8 mouse cellular contexts compared by ENCODE assay signal in the genomic region with DNA sequence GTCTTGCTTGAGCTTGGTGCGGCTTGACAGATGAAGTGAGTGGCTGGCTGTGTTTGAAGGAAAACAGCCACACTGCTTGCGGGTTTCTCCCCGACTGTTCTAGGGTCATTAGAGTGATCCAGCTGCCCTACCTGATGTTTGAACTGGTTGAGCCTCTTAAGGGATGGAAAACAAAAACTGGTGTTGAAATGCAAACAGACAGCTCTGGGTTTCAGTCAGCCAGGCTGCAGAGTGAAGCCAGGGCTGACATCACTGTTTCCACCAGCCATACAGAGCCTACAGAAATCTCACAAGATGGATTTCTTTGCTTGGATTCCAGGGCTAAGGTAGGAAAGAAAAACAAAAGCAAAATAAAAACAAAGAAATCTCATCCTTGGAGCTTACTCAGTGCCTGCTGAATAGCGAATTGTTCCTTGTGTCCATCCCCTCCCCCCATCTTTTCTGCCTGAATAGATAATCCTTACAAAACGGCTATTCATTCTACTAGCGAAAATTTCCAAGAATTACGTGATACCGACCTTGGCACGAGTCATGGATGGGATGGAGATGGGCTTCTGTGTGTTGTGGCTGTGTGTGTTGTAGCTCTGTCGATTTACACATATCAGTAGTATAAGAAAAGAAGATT. TPM values are rescaled to one million over a fixed set of nuclear protein-coding genes. Genes with fewer than 3 reads are reported as not detected.
DNase-seq lines count a peak whose midpoint lies in the region; ATAC-seq lines count a peak whose summit lies in the region.

No protein-coding gene starts in this region.

- H3K4me1 ChIP-seq in liver, embryonic 16.5 days (ENCODE audit: control insufficient read depth, low read depth, low read length), result peaks cover 2% of the 10 kb centered on the region; the same call in 1 of the 2 replicates

- H3K36me3 ChIP-seq in liver, embryonic 16.5 days (ENCODE audit: control insufficient read depth, insufficient read depth), result no peaks in the 10 kb centered on the region

- no peaks in the 10 kb centered on the region for H3K9me3 ChIP-seq in liver, embryonic 16.5 days (replicated peaks; ENCODE audit: control insufficient read depth, low read length)

- ATAC-seq in liver, embryonic 16.5 days (ENCODE audit: low read depth), result peak; percentile 74
- no peak for ATAC-seq in inflammation-experienced regulatory T-cells, adult 6 months

- H3K27me3 ChIP-seq in liver, embryonic 16.5 days (ENCODE audit: control insufficient read depth, insufficient read depth, low read depth, low read length), result no peaks in the 10 kb centered on the region

- no peak overlapping the region for H3K9ac ChIP-seq in liver, embryonic 16.5 days (ENCODE audit: low read depth, low read length)

- H3K4me2 ChIP-seq in liver, embryonic 16.5 days (ENCODE audit: low read depth, low read length), result peak overlapping the region; percentile 37

- no peak overlapping the region for H3K4me3 ChIP-seq in liver, embryonic 16.5 days (ENCODE audit: low read depth, low read length)

- DNase-seq in cerebellum, adult 9-10 months, result peak; percentile 14
- no peak for DNase-seq in cerebellum, adult 18-20 months
- peak; percentile 60 for DNase-seq in testis, postnatal 14 days (ENCODE audit: low spot score)
- DNase-seq in testis, postnatal 10 days (ENCODE audit: low spot score), result no peak
- DNase-seq in right cerebral cortex, postnatal 25 days, result no peak
- DNase-seq in thymus, adult 18-20 months, result no peak

- H3K27ac ChIP-seq in liver, embryonic 16.5 days (ENCODE audit: low read length), result peak overlapping the region; percentile 59

- WGBS in liver, embryonic 16.5 days (ENCODE audit: insufficient replicate concordance), result 41% methylated on average over 10 of the region's 10 CpGs

RNA-seq across cellular contexts. Expression of a gene that starts 37.4 kb away (rescaled TPM):
- 6.4 TPM in 2 replicates for polyA plus RNA-seq in liver, embryonic 16.5 days (2015; fragmentation: Nextera tagmentation; extraction: Ambion mirVana)
- 10 to 100 TPM; 12.1 to 24.1 (median 23.5) TPM for polyA plus RNA-seq in inflammation-experienced regulatory T-cells, adult 6 months (2017; shearing (Covaris generic))

Comparison
In these comparisons a context has a peak if more than half of its experiments do, and no peak if none do; other contexts are left out.
1. DNase-seq: peak in cerebellum, adult 9-10 months (single experiment) and testis, postnatal 14 days (single experiment); none in cerebellum, adult 18-20 months (0 of 2), testis, postnatal 10 days (single experiment), right cerebral cortex, postnatal 25 days (single experiment) and thymus, adult 18-20 months (0 of 2).